Mouse (Mus musculus) midbrain, embryonic 14.5 days (tissue): ENCODE results near the gene Zfp600. TPM values are rescaled to one million over a fixed set of nuclear protein-coding genes. Genes with fewer than 3 reads are reported as not detected.
"Not testable (repeated sequence)": the region's sequence is repeated elsewhere in the genome, so short reads cannot be mapped to it uniquely, and the experiment has no call there.

Experiments used
- ATAC-seq: fragments of 200-750 bp; cut with Nextera tagmentation; 2 replicates; pipeline ENCODE4 v1.8.0; 2017; ENCODE audit warnings: moderate number of reproducible peaks, moderate library complexity; ENCODE audit not compliant: low FRiP score, low TSS enrichment
- DNase-seq: peaks from one replicate; pipeline ENCODE4 v3.0.0-alpha.2; 2015
- H3K27ac ChIP-seq: fragments of 300-500 bp; sonication (generic); replicated peaks from 2 replicates; pipeline ENCODE4 v1.5.1; 2014; ENCODE audit warnings: mild to moderate bottlenecking, low read depth, low read length, moderate library complexity
- H3K27me3 ChIP-seq: fragments of 300-500 bp; sonication (generic); 2 replicates; pipeline ENCODE4 v1.6.1; 2014; ENCODE audit warnings: low read length, control low read depth, mixed read lengths; ENCODE audit not compliant: control insufficient read depth, insufficient read depth
- H3K36me3 ChIP-seq: fragments of 300-500 bp; sonication (generic); 2 replicates; pipeline ENCODE4 v1.6.1; 2014; ENCODE audit warnings: low read length, control low read depth; ENCODE audit not compliant: control insufficient read depth, insufficient read depth
- H3K4me1 ChIP-seq: fragments of 300-500 bp; sonication (generic); 2 replicates; pipeline ENCODE4 v1.6.1; 2014; ENCODE audit warnings: mild to moderate bottlenecking, antibody characterized with exemption, low read length, control low read depth; ENCODE audit not compliant: control insufficient read depth, insufficient read depth
- H3K4me2 ChIP-seq: fragments of 300-500 bp; sonication (generic); 2 replicates; pipeline ENCODE4 v1.6.1; 2014; ENCODE audit warnings: mild to moderate bottlenecking, low read length, moderate library complexity
- H3K4me3 ChIP-seq: fragments of 300-500 bp; sonication (generic); replicated peaks from 2 replicates; pipeline ENCODE4 v1.5.1; 2014; ENCODE audit warnings: low read depth, low read length
- H3K9ac ChIP-seq: fragments of 300-500 bp; sonication (generic); replicated peaks from 2 replicates; pipeline ENCODE4 v1.6.1; 2014; ENCODE audit warnings: mild to moderate bottlenecking, low read length, moderate library complexity
- H3K9me3 ChIP-seq: fragments of 300-500 bp; sonication (generic); 2 replicates; pipeline ENCODE4 v1.6.1; 2016; ENCODE audit warnings: low read length, control low read depth, mixed read lengths; ENCODE audit not compliant: control insufficient read depth
- WGBS: fragments of 180-500 bp; shearing (Covaris S2); extraction: QIAGEN DNeasy Blood & Tissue Kit; methylation state at CpG from one replicate; pipeline ENCODE4 v1.1.7; 2014; 5-methylcytosine and 5-hydroxymethylcytosine counted together
- polyA plus RNA-seq: library from polyadenylated mRNA; unstranded; fragments of >200 nt; fragmentation: Nextera tagmentation; extraction: Ambion mirVana; gene quantifications from 2 replicates; pipeline ENCODE4 v1.2.1, GENCODE M21; 2014

Zfp600 gene
- polyA plus RNA-seq, 1 experiment from 2014 or later: not detected

- not testable (repeated sequence) for H3K9ac ChIP-seq, H3K4me1 ChIP-seq, H3K27ac ChIP-seq, H3K27me3 ChIP-seq, ATAC-seq, DNase-seq, H3K4me3 ChIP-seq, H3K36me3 ChIP-seq, H3K9me3 ChIP-seq, H3K4me2 ChIP-seq
- WGBS: 71% methylated on average over 5 of the region's 5 CpGs
These were observed 85.5 kb downstream of the Zfp600 start for GRCm38 (mm10) chr4:146242119-146242518.

Other genes starting within 250 kb of the Zfp600 start
- 0.24 TPM in 1 of 2 replicates, not detected in the other for gene Zfp987, start 59.5 kb upstream of the Zfp600 start, polyA plus RNA-seq